Mouse (Mus musculus) embryonic facial prominence, embryonic 14.5 days (tissue): ENCODE results near the gene Dnaja2. TPM values are rescaled to one million over a fixed set of nuclear protein-coding genes. Genes with fewer than 3 reads are reported as not detected.

Source experiments
- ATAC-seq: fragments of 200-750 bp; cut with Nextera tagmentation; 2 replicates; pipeline ENCODE4 v1.8.0; 2017; ENCODE audit warnings: low read depth, moderate number of reproducible peaks, moderate TSS enrichment
- DNase-seq: peaks from one replicate; pipeline ENCODE4 v3.0.0-alpha.2; 2015; ENCODE audit warnings: low spot score
- H3K27ac ChIP-seq: fragments of 300-500 bp; sonication (generic); replicated peaks from 2 replicates; pipeline ENCODE4 v1.5.1; 2014; ENCODE audit warnings: low read depth, mild to moderate bottlenecking, low read length, moderate library complexity
- H3K27me3 ChIP-seq: fragments of 300-500 bp; sonication (generic); replicated peaks from 2 replicates; pipeline ENCODE4 v1.6.1; 2014; ENCODE audit warnings: low read length; ENCODE audit not compliant: control insufficient read depth, insufficient read depth
- H3K36me3 ChIP-seq: fragments of 300-500 bp; sonication (generic); 2 replicates; pipeline ENCODE4 v1.6.1; 2014; ENCODE audit warnings: low read length, mixed read lengths; ENCODE audit not compliant: control insufficient read depth, insufficient read depth
- H3K4me1 ChIP-seq: fragments of 300-500 bp; sonication (generic); 2 replicates; pipeline ENCODE4 v1.6.1; 2014; ENCODE audit warnings: antibody characterized with exemption, low read length; ENCODE audit not compliant: control insufficient read depth, insufficient read depth
- H3K4me2 ChIP-seq: fragments of 300-500 bp; sonication (generic); 2 replicates; pipeline ENCODE4 v1.6.1; 2014; ENCODE audit warnings: low read depth, mild to moderate bottlenecking, low read length, moderate library complexity, mixed read lengths
- H3K4me3 ChIP-seq: fragments of 300-500 bp; sonication (generic); 2 replicates; pipeline ENCODE4 v1.5.1; 2014; ENCODE audit warnings: low read depth, mild to moderate bottlenecking, low read length
- H3K9ac ChIP-seq: fragments of 300-500 bp; sonication (generic); 2 replicates; pipeline ENCODE4 v1.6.1; 2014; ENCODE audit warnings: low read depth, mild to moderate bottlenecking, low read length, moderate library complexity, mixed read lengths
- H3K9me3 ChIP-seq: fragments of 300-500 bp; sonication (generic); 2 replicates; pipeline ENCODE4 v1.6.1; 2016; ENCODE audit warnings: low read length; ENCODE audit not compliant: control insufficient read depth
- WGBS: fragments of 180-500 bp; shearing (Covaris S2); extraction: QIAGEN DNeasy Blood & Tissue Kit; methylation state at CpG from one replicate; pipeline ENCODE4 v1.1.7; 2014; 5-methylcytosine and 5-hydroxymethylcytosine counted together
- polyA plus RNA-seq: library from polyadenylated mRNA; unstranded; fragments of >200 nt; fragmentation: Nextera tagmentation; extraction: Ambion mirVana; gene quantifications from 2 replicates; pipeline ENCODE4 v1.2.1, GENCODE M21; 2014

The Dnaja2 gene
- 149 and 159 TPM in 2 replicates for polyA plus RNA-seq

GRCm38 (mm10) chr8:85555181-85556145 lies at the start of gene Dnaja2:
Dnaja2 (minus strand) TSS chr8:85555344.
- H3K36me3 ChIP-seq = peaks cover 27% of the 10 kb centered on the region
- H3K27ac ChIP-seq = peak within 1 kb of the TSS; percentile 95
- peak; percentile 95 for ATAC-seq
- peak within 1 kb of the TSS; percentile 87 for H3K4me2 ChIP-seq
- H3K9me3 ChIP-seq = no peaks in the 10 kb centered on the region
- H3K4me3 ChIP-seq = peak within 1 kb of the TSS; percentile 89
- peak within 1 kb of the TSS; percentile 92 for H3K9ac ChIP-seq
- WGBS = under 1% methylated on average over 37 of the region's 77 CpGs
- H3K27me3 ChIP-seq = no peaks in the 10 kb centered on the region
- H3K4me1 ChIP-seq = peaks cover 3% of the 10 kb centered on the region; the same call in 1 of the 2 replicates
- peak; percentile 89 for DNase-seq

- no peaks in the 10 kb centered on the region for H3K36me3 ChIP-seq
- H3K4me1 ChIP-seq = no peaks in the 10 kb centered on the region
- H3K4me2 ChIP-seq = no peak overlapping the region
- 81% methylated on average over 4 of the region's 4 CpGs for WGBS
- no peak overlapping the region for H3K27ac ChIP-seq
- H3K4me3 ChIP-seq = no peak overlapping the region
- DNase-seq = no peak
- no peaks in the 10 kb centered on the region for H3K27me3 ChIP-seq
- no peak for ATAC-seq
- H3K9me3 ChIP-seq = no peaks in the 10 kb centered on the region
- no peak overlapping the region for H3K9ac ChIP-seq
Observed at GRCm38 (mm10) chr8:85604201-85604600, 49.1 kb upstream of the Dnaja2 start.

- Histone ChIP-seq H3K9me3 (no peaks in the 10 kb centered on the region), H3K27ac (no peak overlapping the region), H3K36me3 (no peaks in the 10 kb centered on the region), H3K9ac (no peak overlapping the region), H3K4me1 (no peaks in the 10 kb centered on the region), H3K27me3 (no peaks in the 10 kb centered on the region), H3K4me2 (no peak overlapping the region), H3K4me3 (no peak overlapping the region)
- ATAC-seq (no peak), DNase-seq (peak; percentile 51)
- WGBS = 40% methylated on average over 8 of the region's 8 CpGs
Observed at GRCm38 (mm10) chr8:85603203-85603895, 48.2 kb upstream of the Dnaja2 start.

DNA sequence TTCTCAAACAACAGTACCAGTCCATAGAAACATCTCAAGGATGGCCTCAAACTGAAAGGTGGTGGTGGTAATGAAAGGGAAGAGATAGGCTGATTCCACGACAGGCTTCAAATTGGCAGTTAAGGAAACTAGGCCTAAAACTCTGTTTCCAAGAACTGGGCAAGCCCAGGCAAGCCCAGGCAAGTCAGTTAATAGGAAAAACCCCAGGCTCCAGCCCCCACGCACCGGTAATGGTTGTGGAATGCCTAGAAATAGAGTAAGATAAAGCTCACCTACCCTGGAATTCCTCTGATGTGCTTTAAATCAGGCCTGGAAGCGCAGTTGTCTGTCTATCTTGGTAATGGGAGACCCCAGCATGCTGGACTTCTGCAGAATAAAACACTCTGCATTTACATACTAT lies 47.6 kb upstream of the Dnaja2 start:
- ATAC-seq = no peak
- H3K27me3 ChIP-seq = no peaks in the 10 kb centered on the region
- H3K4me3 ChIP-seq = no peak overlapping the region
- no peaks in the 10 kb centered on the region for H3K9me3 ChIP-seq
- H3K36me3 ChIP-seq = no peaks in the 10 kb centered on the region
- H3K4me1 ChIP-seq = no peaks in the 10 kb centered on the region
- no peak overlapping the region for H3K9ac ChIP-seq
- no peak overlapping the region for H3K4me2 ChIP-seq
- DNase-seq = no peak
- 77% methylated on average over 4 of the region's 4 CpGs for WGBS
- no peak overlapping the region for H3K27ac ChIP-seq

- WGBS = 75% methylated on average over 8 of the region's 8 CpGs
- Histone ChIP-seq H3K4me1 (no peaks in the 10 kb centered on the region), H3K4me3 (no peak overlapping the region), H3K27ac (no peak overlapping the region), H3K27me3 (no peaks in the 10 kb centered on the region), H3K9ac (no peak overlapping the region), H3K9me3 (no peaks in the 10 kb centered on the region), H3K4me2 (no peak overlapping the region), H3K36me3 (no peaks in the 10 kb centered on the region)
- DNase-seq (no peak), ATAC-seq (no peak)
Observed at GRCm38 (mm10) chr8:85601741-85602140, 46.6 kb upstream of the Dnaja2 start.

- no peaks in the 10 kb centered on the region for H3K4me1 ChIP-seq
- no peaks in the 10 kb centered on the region for H3K36me3 ChIP-seq
- 63% methylated on average over 8 of the region's 8 CpGs for WGBS
- no peak overlapping the region for H3K4me2 ChIP-seq
- no peak for DNase-seq
- no peak overlapping the region for H3K4me3 ChIP-seq
- H3K27me3 ChIP-seq = no peaks in the 10 kb centered on the region
- H3K9ac ChIP-seq = no peak overlapping the region
- H3K27ac ChIP-seq = no peak overlapping the region
- no peak for ATAC-seq
- H3K9me3 ChIP-seq = no peaks in the 10 kb centered on the region
Observed at GRCm38 (mm10) chr8:85597413-85598191, 42.5 kb upstream of the Dnaja2 start.

DNA sequence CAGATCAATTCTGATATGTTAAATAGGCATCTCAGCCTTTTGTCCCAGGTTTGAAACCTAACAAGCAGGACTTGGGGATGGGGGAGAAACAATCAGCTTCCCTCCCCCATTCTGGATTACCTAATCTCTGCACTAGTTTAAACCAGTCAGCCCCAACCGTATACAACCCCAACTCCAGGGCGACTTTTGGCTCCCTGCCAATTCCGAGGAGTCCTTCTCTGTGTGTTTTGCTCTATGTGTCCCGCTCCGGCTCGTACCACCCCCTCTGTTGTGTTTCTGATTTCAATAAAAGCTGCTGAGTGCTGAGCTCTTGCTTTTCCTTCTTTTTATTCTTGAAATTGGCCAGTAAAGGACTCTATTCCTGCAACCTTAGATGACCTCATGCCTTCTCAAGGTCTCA lies 40.2 kb upstream of the Dnaja2 start:
- Histone ChIP-seq H3K4me2 (no peak overlapping the region), H3K27me3 (no peaks in the 10 kb centered on the region), H3K4me3 (no peak overlapping the region), H3K9ac (no peak overlapping the region), H3K9me3 (no peaks in the 10 kb centered on the region), H3K36me3 (no peaks in the 10 kb centered on the region), H3K27ac (no peak overlapping the region), H3K4me1 (no peaks in the 10 kb centered on the region)
- peak; percentile 59 for DNase-seq
- WGBS = 25% methylated on average over 6 of the region's 6 CpGs
- no peak for ATAC-seq

DNA sequence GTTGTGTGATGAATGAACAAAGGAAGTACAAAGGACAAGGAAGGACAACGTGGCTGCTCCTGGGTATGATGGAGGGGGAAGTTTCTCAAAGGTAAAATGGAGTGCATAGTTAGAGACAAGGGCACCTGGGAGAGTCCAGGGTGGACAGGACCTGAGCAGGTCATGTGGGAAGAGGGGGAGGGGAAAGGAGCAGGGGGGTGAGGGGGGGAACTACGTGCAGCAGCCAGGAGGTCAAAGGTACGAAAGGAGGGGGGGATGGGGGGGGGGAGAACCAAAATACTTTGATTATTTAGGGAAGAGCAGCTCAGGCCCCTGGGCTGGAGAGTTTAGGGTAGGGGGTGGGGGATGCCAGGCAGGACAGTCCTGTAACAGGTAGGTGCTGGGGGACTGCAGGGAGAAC lies 39.8 kb upstream of the Dnaja2 start:
- DNase-seq = no peak

More for the DNA sequence above, 39.8 kb upstream of the Dnaja2 start:
- Histone ChIP-seq H3K4me1 (no peaks in the 10 kb centered on the region), H3K9me3 (no peaks in the 10 kb centered on the region), H3K9ac (no peak overlapping the region), H3K27ac (no peak overlapping the region), H3K4me2 (no peak overlapping the region), H3K36me3 (no peaks in the 10 kb centered on the region), H3K27me3 (no peaks in the 10 kb centered on the region), H3K4me3 (no peak overlapping the region)
- WGBS = 45% methylated on average over 3 of the region's 3 CpGs
- no peak for ATAC-seq
